Mouse (Mus musculus): ENCODE results near the gene Lsm12. TPM values are rescaled to one million over a fixed set of nuclear protein-coding genes. Genes with fewer than 3 reads are reported as not detected.
A peak's percentile ranks its signal among the peaks of the same experiment; 100 is the strongest.

Gene Lsm12
- polyA plus RNA-seq, 1 experiment from 2014 or later, result 112 TPM

DNA sequence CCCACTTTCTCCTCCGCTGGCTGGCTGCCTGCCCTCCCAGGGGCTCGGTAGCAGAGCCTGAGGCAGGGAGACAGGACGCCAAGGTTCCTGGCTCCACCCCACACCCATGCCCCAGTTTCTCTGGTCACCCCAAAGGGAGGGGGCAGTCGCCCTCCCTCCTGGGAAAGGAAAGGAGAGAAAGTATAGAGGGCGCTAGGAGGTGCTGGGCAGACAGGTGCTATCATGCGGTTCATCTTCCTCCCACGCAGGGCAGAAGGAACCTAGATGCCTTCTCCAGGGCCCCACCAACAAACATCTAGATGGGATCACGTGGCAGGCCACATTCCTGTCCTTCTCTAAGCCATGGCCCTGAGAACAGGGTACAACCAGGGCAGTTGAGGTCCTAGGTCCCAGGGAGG, 36.9 kb upstream of the Lsm12 start:
- Histone ChIP-seq H3K9ac (no peak overlapping the region), H3K36me3 (peaks cover 43% of the 10 kb centered on the region)

GRCm38 (mm10) chr11:102221243-102221953, 36.3 kb upstream of the Lsm12 start:
- peaks cover 43% of the 10 kb centered on the region for H3K36me3 ChIP-seq

More for the DNA sequence above, 36.9 kb upstream of the Lsm12 start:
- Histone ChIP-seq H3K27ac (replicated peaks) (no peak overlapping the region), H3K9me3 (no peaks in the 10 kb centered on the region), H3K4me3 (no peak overlapping the region), H3K27me3 (no peaks in the 10 kb centered on the region), H3K4me2 (no peak overlapping the region), H3K4me1 (replicated peaks) (peaks cover 91% of the 10 kb centered on the region)
- ATAC-seq (ENCODE audit: low read depth), result no peak
- WGBS, result 80% methylated on average over 8 of the region's 8 CpGs

DNA sequence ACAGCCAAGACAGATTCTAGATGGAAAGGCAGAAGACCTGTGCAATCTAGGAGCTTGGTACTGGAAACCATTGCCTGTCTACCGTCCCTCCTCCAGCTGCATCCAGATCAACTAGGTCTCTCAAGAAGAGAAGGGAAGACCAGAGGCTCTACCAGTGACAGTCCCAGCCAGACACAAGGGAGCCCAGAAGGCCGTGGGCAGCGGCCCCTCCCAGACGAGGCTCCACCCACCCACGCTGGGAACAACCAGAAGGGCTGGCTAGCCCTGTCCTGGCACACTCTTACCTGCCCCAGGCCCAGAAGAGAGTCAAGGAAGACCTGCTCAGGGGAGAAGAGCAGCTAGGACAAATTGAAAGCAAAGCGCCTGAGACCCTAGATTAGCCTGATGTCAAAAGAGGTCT, 35.4 kb upstream of the Lsm12 start:
- ATAC-seq (ENCODE audit: low read depth), result no peak
- Histone ChIP-seq H3K4me2 (no peak overlapping the region), H3K27me3 (no peaks in the 10 kb centered on the region), H3K4me3 (no peak overlapping the region), H3K4me1 (replicated peaks) (peaks cover 91% of the 10 kb centered on the region), H3K36me3 (peaks cover 43% of the 10 kb centered on the region), H3K9ac (no peak overlapping the region), H3K9me3 (no peaks in the 10 kb centered on the region), H3K27ac (replicated peaks) (no peak overlapping the region)
- WGBS, result 68% methylated on average over 6 of the region's 6 CpGs

More at GRCm38 (mm10) chr11:102221243-102221953, 36.3 kb upstream of the Lsm12 start:
- Histone ChIP-seq H3K27me3 (no peaks in the 10 kb centered on the region), H3K4me1 (replicated peaks) (peaks cover 91% of the 10 kb centered on the region), H3K9me3 (no peaks in the 10 kb centered on the region), H3K9ac (no peak overlapping the region), H3K4me3 (no peak overlapping the region), H3K4me2 (no peak overlapping the region), H3K27ac (replicated peaks) (no peak overlapping the region)
- no peak for ATAC-seq (ENCODE audit: low read depth)
- WGBS, result 83% methylated on average over 8 of the region's 8 CpGs

DNA sequence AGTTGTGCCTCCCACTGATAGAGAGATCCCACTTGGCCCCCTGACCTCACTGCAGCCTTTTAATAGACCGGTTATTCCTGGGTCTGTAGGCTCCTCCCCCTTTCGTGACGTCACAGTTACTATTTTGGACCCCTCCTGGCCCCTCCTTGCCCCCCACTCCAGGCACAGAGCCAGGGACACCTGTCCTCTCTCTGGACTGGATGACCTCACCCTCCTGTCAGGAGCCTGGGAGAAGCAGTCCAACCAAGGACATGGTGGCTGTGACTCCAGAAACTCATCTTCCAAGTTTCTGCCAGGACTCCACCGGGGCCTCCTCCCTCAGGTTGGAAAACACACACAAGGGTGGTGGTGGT, 34.9 kb upstream of the Lsm12 start:
- WGBS, result 72% methylated on average over 4 of the region's 4 CpGs
- Histone ChIP-seq H3K9ac (0 out of 2 replicates have a peak overlapping the region, but pooled peaks have one; percentile 8), H3K27ac (replicated peaks) (peak overlapping the region; percentile 80; the same call in 1 of the 2 replicates), H3K36me3 (peaks cover 43% of the 10 kb centered on the region), H3K4me2 (no peak overlapping the region), H3K4me3 (no peak overlapping the region), H3K4me1 (replicated peaks) (peaks cover 91% of the 10 kb centered on the region), H3K9me3 (no peaks in the 10 kb centered on the region), H3K27me3 (no peaks in the 10 kb centered on the region)
- no peak for ATAC-seq (ENCODE audit: low read depth)

DNA sequence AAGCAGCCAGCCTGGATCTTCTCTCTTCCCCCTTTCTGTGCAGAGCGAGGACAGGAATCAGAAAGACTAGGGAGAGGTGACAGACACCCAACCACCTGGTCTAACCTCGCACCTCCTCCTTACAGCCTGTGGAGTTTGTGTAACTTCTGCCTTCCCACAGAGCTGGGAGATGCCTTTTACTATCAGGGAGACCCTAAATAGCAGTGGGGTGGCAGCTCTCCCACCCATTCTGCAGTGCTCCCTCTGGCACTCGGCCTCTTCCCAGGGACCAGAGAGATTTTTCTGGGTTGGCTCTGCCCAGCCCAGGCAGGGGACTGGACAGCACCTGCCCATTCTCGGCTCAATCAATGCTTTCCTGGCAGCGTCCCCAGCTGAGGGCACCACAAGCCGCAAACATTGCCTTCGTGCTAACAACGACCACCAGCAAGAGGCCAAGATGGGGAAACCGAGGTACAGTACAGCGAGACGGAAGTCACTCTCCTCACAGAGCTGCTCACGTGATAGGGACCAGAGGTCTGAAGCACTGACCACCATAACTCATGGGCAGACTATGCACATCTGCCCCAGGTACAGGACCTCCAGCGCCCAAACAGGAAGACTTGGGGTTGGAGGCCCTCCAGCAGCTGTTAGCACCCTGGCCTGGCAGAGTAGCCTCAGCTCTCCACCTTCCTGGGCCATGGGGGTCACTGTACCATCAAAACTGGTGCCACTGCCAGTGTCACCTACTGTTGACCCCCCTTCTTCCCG, 34.3 kb upstream of the Lsm12 start:
- peak overlapping the region; percentile 59 for H3K9ac ChIP-seq

DNA sequence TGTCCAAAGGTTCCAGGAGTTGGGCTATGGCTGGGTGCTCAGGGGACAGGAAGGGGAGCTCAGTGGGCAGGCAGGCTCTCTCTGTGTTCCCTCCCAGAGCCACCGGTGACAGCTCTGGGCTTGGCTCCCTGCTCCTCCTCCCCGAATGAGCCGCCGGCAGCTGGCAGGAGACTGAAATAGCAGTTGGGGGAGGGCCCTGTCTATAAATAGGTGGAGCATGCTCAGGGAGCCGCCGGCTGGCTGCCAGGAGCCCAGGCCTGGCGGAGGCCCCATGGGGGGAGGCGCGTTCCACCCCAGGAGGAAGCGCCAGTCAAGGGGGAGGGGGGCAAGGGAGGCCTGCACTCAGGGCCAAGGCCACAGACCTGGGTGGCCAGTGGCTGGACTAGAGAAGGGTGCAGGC, 33.7 kb upstream of the Lsm12 start:
- peak overlapping the region; percentile 18 for H3K4me3 ChIP-seq
- no peaks in the 10 kb centered on the region for H3K9me3 ChIP-seq
- peak; percentile 75 for ATAC-seq (ENCODE audit: low read depth)
- H3K9ac ChIP-seq, result peak overlapping the region; percentile 59
- H3K36me3 ChIP-seq, result peaks cover 43% of the 10 kb centered on the region
- under 1% methylated on average over 10 of the region's 10 CpGs for WGBS
- H3K27me3 ChIP-seq, result no peaks in the 10 kb centered on the region
- peak overlapping the region; percentile 51 for H3K4me2 ChIP-seq
- H3K27ac ChIP-seq (replicated peaks), result peak overlapping the region; percentile 80
- peaks cover 91% of the 10 kb centered on the region for H3K4me1 ChIP-seq (replicated peaks)

More for the DNA sequence above, 34.3 kb upstream of the Lsm12 start:
- H3K4me1 ChIP-seq (replicated peaks), result peaks cover 91% of the 10 kb centered on the region
- peak overlapping the region; percentile 80 for H3K27ac ChIP-seq (replicated peaks)
- H3K27me3 ChIP-seq, result no peaks in the 10 kb centered on the region
- peaks cover 43% of the 10 kb centered on the region for H3K36me3 ChIP-seq
- H3K9me3 ChIP-seq, result no peaks in the 10 kb centered on the region
- 60% methylated on average over 14 of the region's 14 CpGs for WGBS
- H3K4me3 ChIP-seq, result peak overlapping the region; percentile 18; the same call in 1 of the 2 replicates
- 0 out of 2 replicates have a peak, but pooled peaks have one; percentile 19 for ATAC-seq (ENCODE audit: low read depth)
- H3K4me2 ChIP-seq, result peak overlapping the region; percentile 51

DNA sequence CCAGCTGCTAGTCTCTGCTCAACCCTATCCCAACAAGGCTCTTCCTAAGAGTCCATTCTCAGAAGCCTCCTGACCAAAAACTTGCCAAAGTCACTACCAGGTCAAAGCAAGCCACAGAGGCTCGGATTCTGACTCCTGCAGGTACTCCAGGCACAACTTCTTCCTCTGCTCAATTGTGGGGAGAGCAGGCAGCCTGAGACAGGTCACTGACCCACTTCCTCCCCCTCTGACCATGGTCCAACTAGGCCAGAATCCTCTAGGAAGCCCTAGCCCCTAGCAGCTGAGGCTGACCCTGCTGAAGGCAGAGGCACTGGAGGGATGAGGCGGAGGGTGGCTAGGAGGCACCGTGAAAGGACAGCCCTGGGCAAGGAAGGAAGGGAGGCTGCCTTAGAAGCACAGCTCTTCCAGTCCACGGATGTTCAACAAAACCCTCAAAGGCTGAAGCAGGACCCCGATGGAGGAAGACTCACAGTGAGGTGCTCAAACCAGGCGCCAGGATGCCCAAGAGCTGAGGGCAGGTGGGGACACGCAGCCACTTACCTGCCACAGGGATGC, 32.9 kb upstream of the Lsm12 start:
- no peak for ATAC-seq (ENCODE audit: low read depth)
- peak overlapping the region; percentile 18 for H3K4me3 ChIP-seq
- no peaks in the 10 kb centered on the region for H3K9me3 ChIP-seq
- H3K4me2 ChIP-seq, result peak overlapping the region; percentile 51
- H3K27me3 ChIP-seq, result no peaks in the 10 kb centered on the region
- WGBS, result 80% methylated on average over 7 of the region's 7 CpGs
- H3K27ac ChIP-seq (replicated peaks), result peak overlapping the region; percentile 80; the same call in 1 of the 2 replicates
- peaks cover 88% of the 10 kb centered on the region for H3K4me1 ChIP-seq (replicated peaks)
- peak overlapping the region; percentile 59 for H3K9ac ChIP-seq
- H3K36me3 ChIP-seq, result peaks cover 45% of the 10 kb centered on the region

GRCm38 (mm10) chr11:102217396-102217795, 32.3 kb upstream of the Lsm12 start:
- Histone ChIP-seq H3K27me3 (no peaks in the 10 kb centered on the region), H3K27ac (replicated peaks) (no peak overlapping the region), H3K4me2 (peak overlapping the region; percentile 51), H3K36me3 (peaks cover 39% of the 10 kb centered on the region), H3K4me3 (no peak overlapping the region), H3K9ac (no peak overlapping the region), H3K4me1 (replicated peaks) (peaks cover 84% of the 10 kb centered on the region), H3K9me3 (no peaks in the 10 kb centered on the region)
- WGBS, result 73% methylated on average over 6 of the region's 6 CpGs
- no peak for ATAC-seq (ENCODE audit: low read depth)

DNA sequence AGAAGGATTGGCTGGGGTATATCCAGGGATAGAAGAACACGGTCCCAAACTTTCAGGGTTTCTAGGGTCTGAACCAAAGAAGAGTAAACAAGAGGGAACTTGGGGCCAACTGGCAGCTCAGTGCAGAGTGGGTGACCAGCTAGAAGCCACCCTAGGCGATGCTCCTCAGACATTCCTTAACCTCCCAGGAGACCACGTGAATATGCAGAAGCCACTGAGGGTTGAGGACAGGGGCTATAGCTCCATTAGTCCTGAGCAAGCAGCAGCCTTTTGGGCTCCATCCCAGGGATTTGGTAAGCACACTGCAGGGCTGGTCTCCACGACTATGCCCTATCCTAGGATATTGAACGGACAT, 31.8 kb upstream of the Lsm12 start:
- 55% methylated on average over 5 of the region's 5 CpGs for WGBS
- peaks cover 84% of the 10 kb centered on the region for H3K4me1 ChIP-seq (replicated peaks)

DNA sequence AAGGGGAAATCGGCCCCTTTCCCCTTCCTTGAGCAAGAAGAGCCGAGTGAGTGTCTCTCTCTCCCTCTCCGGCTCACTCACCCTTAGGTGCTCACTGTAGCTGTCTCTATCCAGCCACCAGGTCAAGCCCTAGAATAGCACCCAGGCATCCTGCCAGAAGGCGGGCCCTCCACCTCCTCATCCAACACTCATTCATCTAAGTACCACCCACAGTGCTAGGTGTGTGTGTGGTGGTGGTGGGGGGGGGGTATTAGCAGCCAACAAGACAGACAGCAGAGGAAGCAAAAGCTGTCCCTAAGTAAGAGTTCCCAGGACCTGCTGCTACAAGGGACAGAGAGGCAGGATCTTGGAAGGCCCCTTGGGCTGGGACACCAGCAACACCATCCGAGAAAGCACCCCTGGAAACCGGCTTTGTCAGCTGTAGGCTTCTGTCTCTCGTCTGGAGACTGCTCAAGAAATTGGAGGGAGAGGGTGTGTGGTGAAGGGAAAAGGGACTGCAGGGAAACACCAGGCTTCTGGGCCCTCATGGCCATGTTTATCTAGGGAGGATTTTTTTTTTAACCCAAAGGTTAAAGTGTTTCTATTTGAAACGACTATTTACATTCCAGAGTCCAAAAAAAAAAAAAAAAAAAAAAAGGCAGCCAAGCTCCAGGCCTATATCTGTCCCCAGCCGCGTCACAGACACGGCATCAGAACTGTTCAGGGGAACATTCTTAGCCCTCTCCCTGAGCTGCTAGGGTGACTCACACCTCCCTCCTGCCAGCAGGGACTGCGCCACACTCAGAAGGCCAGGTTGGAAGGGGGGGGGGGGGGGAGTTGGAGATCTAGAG, 31.2 kb upstream of the Lsm12 start:
- H3K36me3 ChIP-seq, result peaks cover 28% of the 10 kb centered on the region
- peak overlapping the region; percentile 15; the same call in 1 of the 2 replicates for H3K4me2 ChIP-seq
- H3K27ac ChIP-seq (replicated peaks), result peak overlapping the region; percentile 38; the same call in 1 of the 2 replicates
- peak overlapping the region; percentile 41 for H3K9ac ChIP-seq
- H3K4me1 ChIP-seq (replicated peaks), result peaks cover 86% of the 10 kb centered on the region
- H3K27me3 ChIP-seq, result no peaks in the 10 kb centered on the region
- no peak for ATAC-seq (ENCODE audit: low read depth)
- H3K9me3 ChIP-seq, result no peaks in the 10 kb centered on the region
- no peak overlapping the region for H3K4me3 ChIP-seq
- WGBS, result 44% methylated on average over 12 of the region's 12 CpGs

More for the DNA sequence above, 31.8 kb upstream of the Lsm12 start:
- Histone ChIP-seq H3K27ac (replicated peaks) (no peak overlapping the region), H3K9me3 (no peaks in the 10 kb centered on the region), H3K4me3 (no peak overlapping the region), H3K4me2 (peak overlapping the region; percentile 51; the same call in 1 of the 2 replicates), H3K27me3 (no peaks in the 10 kb centered on the region), H3K36me3 (peaks cover 34% of the 10 kb centered on the region), H3K9ac (peak overlapping the region; percentile 10; the same call in 1 of the 2 replicates)
- ATAC-seq (ENCODE audit: low read depth), result no peak

- WGBS, result 79% methylated on average over 11 of the region's 11 CpGs
- Histone ChIP-seq H3K27me3 (no peaks in the 10 kb centered on the region), H3K9ac (peak overlapping the region; percentile 41), H3K4me3 (no peak overlapping the region), H3K4me2 (0 out of 2 replicates have a peak overlapping the region, but pooled peaks have one; percentile 15), H3K27ac (replicated peaks) (peak overlapping the region; percentile 38; the same call in 1 of the 2 replicates), H3K9me3 (no peaks in the 10 kb centered on the region), H3K4me1 (replicated peaks) (peaks cover 89% of the 10 kb centered on the region), H3K36me3 (peaks cover 20% of the 10 kb centered on the region)
- ATAC-seq (ENCODE audit: low read depth), result no peak
Observed at GRCm38 (mm10) chr11:102215511-102215910, 30.4 kb upstream of the Lsm12 start.

Measured in neural tube, embryonic 13.5 days (tissue).